Mouse (Mus musculus): ENCODE data around the gene Rnf148.
A peak's percentile ranks its signal among the peaks of the same experiment; 100 is the strongest.

The Rnf148 gene

DNA sequence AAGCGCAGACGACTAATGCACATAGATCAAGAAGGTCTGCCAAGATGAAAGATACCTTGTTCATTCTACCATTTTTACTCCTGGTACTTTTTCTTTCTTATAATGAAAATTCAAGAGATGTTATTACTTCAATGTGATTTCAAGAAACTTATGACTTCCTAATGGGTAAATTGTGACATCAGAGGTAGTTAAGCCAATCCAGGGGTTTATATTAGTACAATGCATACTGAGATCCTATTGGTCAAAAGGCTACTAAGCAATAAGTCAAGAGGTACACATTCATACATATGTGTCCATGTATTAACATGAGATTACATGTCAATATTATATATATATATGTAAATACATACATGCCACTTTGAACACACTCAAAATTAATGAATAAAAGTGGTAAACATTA, at the start of gene Rnf148:
TSS of gene Rnf148 (minus strand) at position 101 of the 400 bp plus-strand sequence.
- no peak for DNase-seq (ENCODE audit: low spot score in 2 of 2)

DNA sequence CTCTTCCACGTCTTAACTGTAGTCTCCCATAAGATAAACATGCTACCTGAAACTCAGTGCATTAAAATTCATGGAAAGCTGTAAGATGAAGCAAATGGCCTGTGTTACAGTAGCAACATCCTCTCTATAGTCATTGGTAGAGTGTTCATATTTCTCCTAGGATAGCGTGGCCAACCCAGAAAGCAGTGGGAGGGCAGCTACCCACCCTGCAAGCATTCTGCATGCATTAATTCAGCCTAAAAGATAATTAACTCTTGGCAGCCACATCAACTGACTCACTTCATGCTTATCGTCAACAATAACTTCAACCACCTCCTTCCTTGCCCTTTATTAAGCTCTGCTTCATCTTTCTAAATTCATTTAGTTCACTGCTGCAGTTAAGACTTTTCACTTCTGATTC, 45.9 kb upstream of the Rnf148 start:
- DNase-seq (ENCODE audit: low spot score in 2 of 2), result no peak

DNA sequence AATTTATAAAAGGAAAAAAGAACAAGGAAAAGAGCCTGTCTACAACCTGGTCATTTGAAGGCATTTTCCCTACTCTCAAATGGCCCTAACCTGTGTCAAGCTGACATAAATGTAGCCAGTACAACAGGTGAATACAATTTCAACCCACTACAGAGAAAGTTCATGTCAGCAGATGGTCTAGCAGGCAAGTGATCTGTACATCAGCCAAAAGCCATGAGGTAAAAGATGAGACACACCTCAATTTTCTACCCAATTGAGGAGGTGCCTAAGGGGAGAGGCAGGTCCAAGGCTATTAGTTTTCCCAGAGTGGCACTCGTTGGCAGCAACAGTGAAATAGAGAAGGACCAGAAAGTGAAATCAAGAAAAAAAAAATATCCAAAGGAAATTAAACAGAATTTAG, 23.2 kb upstream of the Rnf148 start:
- no peak for DNase-seq (ENCODE audit: low spot score in 2 of 2)

DNA sequence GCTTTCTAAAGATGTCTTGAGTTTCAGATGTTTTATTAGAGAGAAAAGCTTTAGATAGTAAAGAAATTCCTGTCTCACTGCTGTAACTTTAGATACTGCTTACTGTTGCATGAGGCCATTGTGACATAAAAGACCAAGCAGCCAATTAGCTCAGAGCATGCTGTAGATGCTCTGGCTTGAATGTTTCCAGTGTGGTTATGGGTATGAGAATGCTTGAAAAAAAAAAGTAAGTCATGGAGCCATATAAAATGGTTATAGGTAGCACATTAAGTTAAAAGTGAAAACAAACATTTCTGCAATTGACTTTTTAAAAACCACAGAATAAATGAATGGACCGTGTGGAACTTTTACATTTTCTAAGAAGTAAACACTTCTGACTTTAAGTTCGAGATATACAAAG, 4.7 kb downstream of the Rnf148 start, which contains the start of gene Rnf133:
TSS of gene Rnf133 (minus strand) at position 101 of the 400 bp plus-strand sequence.
- no peak for DNase-seq (ENCODE audit: low spot score in 2 of 2)

DNA sequence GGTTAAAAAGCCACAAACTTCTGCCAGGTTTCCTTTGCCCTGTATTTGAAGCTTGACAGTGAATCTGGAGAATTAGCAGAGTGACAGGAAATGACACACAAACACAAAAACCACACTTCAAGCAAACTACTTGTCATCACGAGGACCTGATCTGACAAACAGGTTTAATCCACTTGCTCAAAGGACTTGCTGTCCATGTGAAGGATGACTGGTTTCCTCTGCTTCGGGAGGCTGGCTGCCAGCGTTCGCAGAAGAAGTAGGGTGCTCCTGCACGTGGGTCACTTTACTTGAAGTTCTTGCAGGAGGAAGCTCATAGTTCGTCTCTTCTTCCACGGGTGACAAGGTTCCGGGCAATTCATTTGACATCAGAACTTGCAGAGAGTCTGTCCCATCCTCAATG, 6.2 kb downstream of the Rnf148 start:
- DNase-seq (ENCODE audit: low spot score in 2 of 2), result no peak

DNA sequence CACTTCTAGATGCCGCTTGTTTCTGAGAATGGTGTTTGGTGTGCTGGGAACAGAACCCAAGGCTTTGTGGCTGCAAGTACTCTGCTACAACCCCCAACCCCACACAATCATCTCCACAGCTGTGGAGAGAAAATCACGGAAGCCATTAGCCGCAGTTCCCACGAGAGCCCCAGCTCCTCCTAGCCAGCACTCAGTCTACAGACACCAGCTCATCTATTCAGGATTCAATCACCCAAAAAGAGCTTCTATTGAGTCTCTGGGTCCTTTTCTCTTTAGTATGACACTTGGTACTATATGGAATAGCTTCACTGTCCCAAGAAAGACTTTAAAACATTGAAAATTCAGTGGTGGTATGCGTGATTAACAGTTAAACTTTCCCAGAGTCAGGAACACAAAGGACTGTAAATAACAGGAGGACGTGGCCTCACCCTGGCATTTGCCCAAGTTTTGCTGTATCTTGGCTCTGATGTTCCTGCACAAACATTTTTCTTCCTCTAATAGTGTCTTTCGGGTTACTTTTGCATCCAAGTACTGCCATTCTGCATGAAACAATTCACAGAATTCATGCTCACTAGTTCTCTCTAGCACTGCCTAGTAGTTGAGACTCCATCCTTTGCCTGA, 7.2 kb downstream of the Rnf148 start:
- no peak for DNase-seq (ENCODE audit: low spot score in 2 of 2)

DNA sequence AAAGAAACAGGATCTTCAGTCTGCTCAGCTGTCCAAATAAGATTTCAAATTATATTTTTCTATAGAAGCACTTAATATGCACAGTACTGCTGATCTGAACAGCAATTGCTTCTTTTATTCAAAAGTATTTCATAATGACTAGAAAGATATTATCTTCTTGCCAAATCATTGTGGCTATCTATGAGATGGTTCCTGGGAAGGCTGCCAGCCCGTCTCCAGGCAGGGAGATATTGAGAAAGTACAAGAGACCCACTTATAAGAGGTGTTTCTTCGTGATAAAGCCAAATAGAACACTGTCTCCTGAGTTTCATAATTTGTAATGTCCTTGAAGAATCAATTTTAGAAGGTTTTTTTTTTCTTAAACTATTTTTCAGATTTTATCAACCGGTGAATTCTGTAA, 17.9 kb downstream of the Rnf148 start:
- peak; percentile 12 to 26 for DNase-seq (ENCODE audit: low spot score in 2 of 2)

DNA sequence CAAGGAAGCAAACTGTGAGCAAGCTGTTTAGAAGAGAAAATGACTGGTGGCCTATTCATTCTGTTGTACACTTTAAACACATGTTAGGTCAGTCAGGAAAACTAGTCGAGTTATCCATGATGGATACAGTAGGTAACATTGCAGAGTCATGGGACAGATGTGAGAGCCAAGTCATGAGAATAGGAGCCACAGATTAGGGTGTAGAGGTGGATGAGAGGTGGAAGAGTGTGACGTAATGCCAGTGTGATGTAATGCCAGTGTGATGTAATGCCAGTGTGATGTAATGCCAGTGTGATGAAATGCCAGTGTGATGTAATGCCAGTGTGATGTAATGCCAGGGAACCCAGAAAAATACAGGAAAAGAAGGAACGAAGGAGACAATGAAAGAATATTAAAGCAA, 19.7 kb downstream of the Rnf148 start:
- DNase-seq (ENCODE audit: low spot score in 2 of 2), result no peak

DNA sequence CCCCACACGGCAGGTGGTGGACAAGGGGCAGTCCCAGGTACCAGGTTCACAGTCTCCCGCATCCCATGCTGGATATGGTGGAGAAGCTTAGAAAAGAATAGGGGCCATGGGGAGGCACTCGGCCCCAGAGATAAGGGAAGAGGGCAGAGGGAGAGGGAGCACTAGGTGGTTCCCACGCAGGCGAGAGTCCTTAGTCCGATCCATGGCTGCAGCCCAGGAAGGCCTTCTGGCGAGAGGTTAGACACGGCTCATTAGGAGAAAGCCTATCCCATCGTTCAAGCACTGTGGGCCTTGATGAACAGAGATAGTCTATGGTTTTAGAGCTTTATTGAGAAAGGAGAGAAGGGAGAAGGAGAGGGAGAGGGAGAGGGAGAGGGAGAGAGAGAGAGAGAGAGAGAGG, 20.9 kb downstream of the Rnf148 start:
- DNase-seq (ENCODE audit: low spot score in 2 of 2), result no peak

DNA sequence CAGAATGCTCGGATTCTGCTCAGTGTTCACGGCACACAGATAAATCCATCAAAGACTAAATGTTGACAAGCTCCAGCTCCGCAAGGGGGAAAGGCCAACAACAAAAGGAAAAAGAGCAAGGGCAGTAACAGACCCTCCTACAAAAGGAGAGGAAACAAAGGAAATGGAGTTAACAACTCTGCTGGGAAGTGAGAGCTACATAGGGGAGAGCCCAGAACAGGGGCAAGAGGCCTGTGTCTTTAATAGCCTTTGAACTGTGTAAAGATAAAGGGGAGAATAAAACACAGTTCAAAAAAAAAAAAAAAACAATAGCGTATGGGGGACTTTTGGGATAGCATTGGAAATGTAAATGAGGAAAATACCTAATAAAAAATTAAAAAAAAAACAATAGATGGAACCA, 24.5 kb downstream of the Rnf148 start:
- no peak for DNase-seq (ENCODE audit: low spot score in 2 of 2)
